Mouse (Mus musculus): ENCODE results near the gene Pecam1. TPM values are rescaled to one million over a fixed set of nuclear protein-coding genes. Genes with fewer than 3 reads are reported as not detected.
A peak's percentile ranks its signal among the peaks of the same experiment; 100 is the strongest.
"Not testable (repeated sequence)": the region's sequence is repeated elsewhere in the genome, so short reads cannot be mapped to it uniquely, and the experiment has no call there.

Gene Pecam1
- polyA plus RNA-seq, 1 experiment from 2014 or later: 14.8 TPM

DNA sequence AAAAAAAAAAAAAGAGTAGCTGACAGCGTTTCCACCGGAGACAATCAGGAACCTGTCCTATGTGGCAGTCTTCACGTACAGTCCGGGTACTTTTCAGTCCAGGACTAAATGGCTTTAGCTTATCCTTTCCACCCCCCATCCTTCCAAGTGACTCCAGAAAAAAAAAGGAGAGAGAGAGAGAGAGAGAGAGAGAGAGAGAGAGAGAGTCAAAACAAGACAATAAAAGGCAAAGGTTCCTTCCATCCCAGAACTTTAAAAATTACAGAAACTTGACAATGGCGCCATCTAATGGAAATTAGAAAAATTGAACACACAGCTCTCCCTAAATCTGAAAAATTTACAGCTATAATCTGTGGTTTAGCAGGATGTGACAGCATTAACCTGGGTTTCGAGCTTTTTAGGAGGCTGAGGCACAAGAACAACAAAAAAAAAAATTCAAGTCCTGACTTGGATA, 8.0 kb downstream of the Pecam1 start:
- 39% methylated on average over 6 of the region's 6 CpGs for WGBS
- Histone ChIP-seq H3K9ac (replicated peaks; ENCODE audit: low read length) (no peak overlapping the region), H3K27ac (replicated peaks; ENCODE audit: low read depth, low read length) (no peak overlapping the region), H3K4me3 (replicated peaks; ENCODE audit: low read depth, low read length) (no peak overlapping the region), H3K9me3 (ENCODE audit: control insufficient read depth, low read length) (0 out of 2 replicates have a peak, but pooled peaks cover 3% of the 10 kb centered on the region), H3K4me1 (ENCODE audit: control insufficient read depth, insufficient read depth, low read length) (peaks cover 5% of the 10 kb centered on the region), H3K27me3 (ENCODE audit: control insufficient read depth, insufficient read depth, low read length) (no peaks in the 10 kb centered on the region), H3K36me3 (ENCODE audit: control insufficient read depth, insufficient read depth, low read length) (no peaks in the 10 kb centered on the region), H3K4me2 (ENCODE audit: low read length) (no peak overlapping the region)
- no peak for ATAC-seq (ENCODE audit: low FRiP score, low TSS enrichment)
- DNase-seq: peak; percentile 78

- Histone ChIP-seq H3K4me1 (ENCODE audit: control insufficient read depth, insufficient read depth, low read length) (peaks cover 11% of the 10 kb centered on the region), H3K4me3 (replicated peaks; ENCODE audit: low read depth, low read length) (no peak overlapping the region), H3K36me3 (ENCODE audit: control insufficient read depth, insufficient read depth, low read length) (no peaks in the 10 kb centered on the region), H3K4me2 (ENCODE audit: low read length) (no peak overlapping the region), H3K9me3 (ENCODE audit: control insufficient read depth, low read length) (no peaks in the 10 kb centered on the region), H3K27me3 (ENCODE audit: control insufficient read depth, insufficient read depth, low read length) (no peaks in the 10 kb centered on the region), H3K27ac (replicated peaks; ENCODE audit: low read depth, low read length) (no peak overlapping the region), H3K9ac (replicated peaks; ENCODE audit: low read length) (no peak overlapping the region)
- ATAC-seq (ENCODE audit: low FRiP score, low TSS enrichment): no peak
- DNase-seq: no peak
- WGBS: 90% methylated on average over 3 of the region's 3 CpGs
Observed at GRCm38 (mm10) chr11:106741826-106742225, 8.6 kb downstream of the Pecam1 start.

DNA sequence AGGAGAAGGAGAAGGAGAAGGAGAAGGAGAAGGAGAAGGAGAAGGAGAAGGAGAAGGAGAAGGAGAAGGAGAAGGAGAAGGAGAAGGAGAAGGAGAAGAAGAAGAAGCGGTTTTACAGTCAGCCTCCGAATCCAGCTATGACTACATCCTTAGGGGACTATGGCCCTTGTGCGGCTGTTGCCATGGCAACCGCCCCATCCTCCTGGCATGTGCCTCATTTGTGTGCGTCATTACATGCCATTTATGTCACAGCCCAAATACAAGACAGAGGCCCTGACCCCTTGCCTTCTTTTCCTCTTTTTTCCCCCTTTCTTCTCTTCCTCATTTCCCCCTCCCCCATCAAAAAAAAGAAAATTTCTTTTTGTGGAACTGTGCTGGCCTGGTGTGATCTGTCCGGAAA, 9.2 kb downstream of the Pecam1 start:
- 0 out of 2 replicates have a peak overlapping the region, but pooled peaks have one; percentile 22 for H3K27ac ChIP-seq (replicated peaks; ENCODE audit: low read depth, low read length)
- no peak overlapping the region for H3K4me2 ChIP-seq (ENCODE audit: low read length)
- 29% methylated on average over 6 of the region's 6 CpGs for WGBS
- peak; percentile 83 for DNase-seq
- no peaks in the 10 kb centered on the region for H3K27me3 ChIP-seq (ENCODE audit: control insufficient read depth, insufficient read depth, low read length)
- no peaks in the 10 kb centered on the region for H3K9me3 ChIP-seq (ENCODE audit: control insufficient read depth, low read length)
- no peaks in the 10 kb centered on the region for H3K36me3 ChIP-seq (ENCODE audit: control insufficient read depth, insufficient read depth, low read length)
- H3K4me1 ChIP-seq (ENCODE audit: control insufficient read depth, insufficient read depth, low read length): peaks cover 17% of the 10 kb centered on the region
- no peak overlapping the region for H3K9ac ChIP-seq (replicated peaks; ENCODE audit: low read length)
- no peak overlapping the region for H3K4me3 ChIP-seq (replicated peaks; ENCODE audit: low read depth, low read length)
- ATAC-seq (ENCODE audit: low FRiP score, low TSS enrichment): no peak; the same call in 1 of the 2 replicates

DNA sequence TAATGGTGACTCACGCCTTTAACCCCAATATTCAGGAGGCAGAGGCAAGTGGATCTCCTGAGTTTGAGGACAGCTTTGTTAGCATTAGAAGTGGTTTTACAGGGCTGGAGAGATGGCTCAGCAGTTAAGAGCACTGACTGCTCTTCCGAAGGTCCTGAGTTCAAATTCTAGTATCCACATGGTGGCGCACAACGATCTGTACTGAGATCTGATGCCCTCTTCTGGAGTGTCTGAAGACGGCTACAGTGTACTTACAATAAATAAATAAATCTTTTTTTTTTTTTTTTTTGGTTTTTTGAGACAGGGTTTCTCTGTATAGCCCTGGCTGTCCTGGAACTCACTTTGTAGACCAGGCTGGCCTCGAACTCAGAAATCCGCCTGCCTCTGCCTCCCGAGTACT, 9.7 kb downstream of the Pecam1 start:
- not testable (repeated sequence) for H3K27ac ChIP-seq (replicated peaks; ENCODE audit: low read depth, low read length); ATAC-seq (ENCODE audit: low FRiP score, low TSS enrichment); H3K9ac ChIP-seq (replicated peaks; ENCODE audit: low read length); H3K4me3 ChIP-seq (replicated peaks; ENCODE audit: low read depth, low read length); H3K36me3 ChIP-seq (ENCODE audit: control insufficient read depth, insufficient read depth, low read length); H3K27me3 ChIP-seq (ENCODE audit: control insufficient read depth, insufficient read depth, low read length); H3K9me3 ChIP-seq (ENCODE audit: control insufficient read depth, low read length); H3K4me2 ChIP-seq (ENCODE audit: low read length); DNase-seq
- WGBS: 97% methylated on average over 8 of the region's 8 CpGs
- H3K4me1 ChIP-seq (ENCODE audit: control insufficient read depth, insufficient read depth, low read length): peaks cover 18% of the 10 kb centered on the region

DNA sequence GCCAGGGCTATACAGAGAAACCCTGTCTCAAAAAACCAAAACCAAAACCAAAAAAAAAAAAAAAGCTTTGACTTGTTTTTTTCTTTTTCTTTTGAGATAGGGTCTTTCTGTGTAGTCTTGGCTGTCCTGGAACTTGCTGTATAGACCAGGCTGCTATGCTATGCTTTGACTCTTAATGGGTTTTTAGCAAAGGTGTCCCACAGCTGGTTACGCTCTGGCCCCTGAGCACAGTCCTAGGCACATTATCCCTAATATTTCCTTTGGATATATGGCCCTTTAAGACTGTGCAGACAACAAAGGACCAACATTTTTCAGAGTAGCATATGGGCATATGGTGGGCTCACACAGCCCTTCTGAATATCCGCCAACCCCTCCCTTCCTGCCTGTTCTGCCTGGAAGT, 11.3 kb downstream of the Pecam1 start:
- Histone ChIP-seq H3K9ac (replicated peaks; ENCODE audit: low read length) (no peak overlapping the region), H3K27ac (replicated peaks; ENCODE audit: low read depth, low read length) (no peak overlapping the region), H3K4me2 (ENCODE audit: low read length) (no peak overlapping the region), H3K4me1 (ENCODE audit: control insufficient read depth, insufficient read depth, low read length) (peaks cover 18% of the 10 kb centered on the region), H3K9me3 (ENCODE audit: control insufficient read depth, low read length) (no peaks in the 10 kb centered on the region), H3K36me3 (ENCODE audit: control insufficient read depth, insufficient read depth, low read length) (no peaks in the 10 kb centered on the region), H3K27me3 (ENCODE audit: control insufficient read depth, insufficient read depth, low read length) (no peaks in the 10 kb centered on the region), H3K4me3 (replicated peaks; ENCODE audit: low read depth, low read length) (no peak overlapping the region)
- no peak for DNase-seq
- ATAC-seq (ENCODE audit: low FRiP score, low TSS enrichment): no peak
- 96% methylated on average over 2 of the region's 2 CpGs for WGBS

GRCm38 (mm10) chr11:106737178-106737621, 13.2 kb downstream of the Pecam1 start:
- Histone ChIP-seq H3K27me3 (ENCODE audit: control insufficient read depth, insufficient read depth, low read length) (no peaks in the 10 kb centered on the region), H3K27ac (replicated peaks; ENCODE audit: low read depth, low read length) (peak overlapping the region; percentile 89), H3K36me3 (ENCODE audit: control insufficient read depth, insufficient read depth, low read length) (no peaks in the 10 kb centered on the region), H3K4me3 (replicated peaks; ENCODE audit: low read depth, low read length) (no peak overlapping the region), H3K4me1 (ENCODE audit: control insufficient read depth, insufficient read depth, low read length) (peaks cover 18% of the 10 kb centered on the region), H3K4me2 (ENCODE audit: low read length) (peak overlapping the region; percentile 17; the same call in 1 of the 2 replicates), H3K9me3 (ENCODE audit: control insufficient read depth, low read length) (no peaks in the 10 kb centered on the region), H3K9ac (replicated peaks; ENCODE audit: low read length) (peak overlapping the region; percentile 40; the same call in 1 of the 2 replicates)
- DNase-seq (peak; percentile 81), ATAC-seq (ENCODE audit: low FRiP score, low TSS enrichment) (peak; percentile 55; the same call in 1 of the 2 replicates)
- WGBS: 3% methylated on average over 12 of the region's 12 CpGs

- Histone ChIP-seq H3K36me3 (ENCODE audit: control insufficient read depth, insufficient read depth, low read length) (no peaks in the 10 kb centered on the region), H3K27ac (replicated peaks; ENCODE audit: low read depth, low read length) (peak overlapping the region; percentile 89), H3K4me3 (replicated peaks; ENCODE audit: low read depth, low read length) (no peak overlapping the region), H3K9ac (replicated peaks; ENCODE audit: low read length) (peak overlapping the region; percentile 40; the same call in 1 of the 2 replicates), H3K27me3 (ENCODE audit: control insufficient read depth, insufficient read depth, low read length) (no peaks in the 10 kb centered on the region), H3K4me2 (ENCODE audit: low read length) (no peak overlapping the region), H3K9me3 (ENCODE audit: control insufficient read depth, low read length) (no peaks in the 10 kb centered on the region), H3K4me1 (ENCODE audit: control insufficient read depth, insufficient read depth, low read length) (peaks cover 18% of the 10 kb centered on the region)
- DNase-seq (peak; percentile 38), ATAC-seq (ENCODE audit: low FRiP score, low TSS enrichment) (no peak; the same call in 1 of the 2 replicates)
- WGBS: 31% methylated on average over 3 of the region's 3 CpGs
Observed at GRCm38 (mm10) chr11:106736614-106737013, 13.8 kb downstream of the Pecam1 start.

DNA sequence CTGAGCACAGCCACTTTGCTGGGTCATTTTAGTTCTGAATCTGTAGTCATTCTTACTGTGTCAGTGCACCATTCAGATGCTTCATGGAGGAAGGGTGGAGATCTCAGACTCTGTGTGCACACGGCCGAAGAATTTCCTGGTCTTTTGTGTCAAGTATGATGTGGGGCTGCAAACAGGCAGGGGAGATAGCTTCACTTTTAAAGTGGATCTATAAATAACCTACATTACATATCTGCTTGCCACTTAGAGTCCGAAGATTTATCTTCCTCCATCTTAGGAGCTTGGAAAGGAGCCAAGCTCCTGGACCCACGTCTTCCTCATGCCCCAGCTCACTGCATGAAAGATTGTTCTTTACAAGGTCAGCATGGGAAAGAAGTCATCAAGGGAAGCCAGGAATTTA, 19.7 kb downstream of the Pecam1 start:
- H3K9ac ChIP-seq (replicated peaks; ENCODE audit: low read length): no peak overlapping the region
- H3K36me3 ChIP-seq (ENCODE audit: control insufficient read depth, insufficient read depth, low read length): no peaks in the 10 kb centered on the region
- H3K27ac ChIP-seq (replicated peaks; ENCODE audit: low read depth, low read length): no peak overlapping the region
- no peak for ATAC-seq (ENCODE audit: low FRiP score, low TSS enrichment)
- WGBS: 90% methylated on average over 4 of the region's 4 CpGs
- no peaks in the 10 kb centered on the region for H3K27me3 ChIP-seq (ENCODE audit: control insufficient read depth, insufficient read depth, low read length)
- no peaks in the 10 kb centered on the region for H3K9me3 ChIP-seq (ENCODE audit: control insufficient read depth, low read length)
- H3K4me1 ChIP-seq (ENCODE audit: control insufficient read depth, insufficient read depth, low read length): no peaks in the 10 kb centered on the region
- no peak for DNase-seq
- no peak overlapping the region for H3K4me3 ChIP-seq (replicated peaks; ENCODE audit: low read depth, low read length)
- no peak overlapping the region for H3K4me2 ChIP-seq (ENCODE audit: low read length)

DNA sequence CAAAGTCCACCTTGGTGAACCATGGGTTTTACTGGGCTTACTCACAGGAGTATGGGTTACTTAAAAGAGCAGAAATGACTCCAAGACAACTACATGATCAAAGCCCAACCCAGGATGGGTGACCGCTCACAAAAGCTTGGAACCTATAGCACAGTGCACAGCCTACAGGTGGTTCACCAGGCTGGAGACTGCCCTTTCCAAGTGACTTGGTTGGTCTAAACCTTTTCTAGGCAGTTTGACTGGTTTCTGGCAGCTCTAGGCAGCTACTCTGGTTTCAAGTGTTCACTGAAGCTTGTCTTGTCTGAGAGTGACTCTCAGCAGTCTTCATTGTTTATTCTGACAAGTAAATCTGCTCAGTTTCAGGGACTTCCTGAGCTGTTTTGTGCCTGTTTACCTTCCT, 20.8 kb downstream of the Pecam1 start:
- Histone ChIP-seq H3K9me3 (ENCODE audit: control insufficient read depth, low read length) (no peaks in the 10 kb centered on the region), H3K9ac (replicated peaks; ENCODE audit: low read length) (no peak overlapping the region), H3K4me1 (ENCODE audit: control insufficient read depth, insufficient read depth, low read length) (no peaks in the 10 kb centered on the region), H3K4me3 (replicated peaks; ENCODE audit: low read depth, low read length) (no peak overlapping the region), H3K36me3 (ENCODE audit: control insufficient read depth, insufficient read depth, low read length) (no peaks in the 10 kb centered on the region), H3K4me2 (ENCODE audit: low read length) (no peak overlapping the region), H3K27me3 (ENCODE audit: control insufficient read depth, insufficient read depth, low read length) (no peaks in the 10 kb centered on the region), H3K27ac (replicated peaks; ENCODE audit: low read depth, low read length) (no peak overlapping the region)
- no peak for DNase-seq
- no peak for ATAC-seq (ENCODE audit: low FRiP score, low TSS enrichment)
- 93% methylated on average over 1 of the region's 1 CpGs for WGBS
